Mouse (Mus musculus) layer of hippocampus, postnatal 36 days (tissue): ENCODE measurements around the gene Efna2. TPM values are rescaled to one million over a fixed set of nuclear protein-coding genes. Genes with fewer than 3 reads are reported as not detected.

Experiments
- DNase-seq, 2 experiments: peaks; one replicate each; pipeline ENCODE4 v3.0.0; 2022
- total RNA-seq, 2 experiments: library from RNA; stranded (reverse); gene quantifications; 2 replicates each; pipeline ENCODE4 v1.2.3; 2021

The Efna2 gene
- total RNA-seq, 2 experiments from 2014 or later: 9.0 to 9.6 TPM

- DNase-seq: no peak
Observed at GRCm38 (mm10) chr10:80236145-80236825, 57.0 kb downstream of the Efna2 start.

GRCm38 (mm10) chr10:80237020-80237419 is 57.7 kb downstream of the Efna2 start:
- DNase-seq: no peak

- DNase-seq: no peak
Observed at GRCm38 (mm10) chr10:80238306-80238705, 59.0 kb downstream of the Efna2 start.

Other genes with a start within 250 kb of the Efna2 start
- gene Wdr18, start 219.3 kb upstream of the Efna2 start, total RNA-seq: 10 to 100 TPM; 43.2 to 48.2 TPM
- under 1 TPM; 0.10 TPM for gene Grin3b, start 208.8 kb upstream of the Efna2 start, total RNA-seq
- gene Tmem259, start 195.2 kb upstream of the Efna2 start, total RNA-seq: 100 to 1,000 TPM; 117 to 124 TPM
- 1 to 10 TPM; 5.5 to 6.6 TPM for gene Cnn2, start 190.9 kb upstream of the Efna2 start, total RNA-seq
- gene Abca7, start 183.0 kb upstream of the Efna2 start, total RNA-seq: 10 to 100 TPM; 10.9 to 11.0 TPM
- gene Arhgap45, start 162.8 kb upstream of the Efna2 start, total RNA-seq: 1 to 10 TPM; 3.2 to 4.2 TPM
- gene Polr2e, start 139.7 kb upstream of the Efna2 start, total RNA-seq: 10 to 100 TPM; 74.8 to 86.0 TPM
- 100 to 1,000 TPM; 445 to 446 TPM for gene Gpx4, start 132.3 kb upstream of the Efna2 start, total RNA-seq
- gene Sbno2, start 73.9 kb upstream of the Efna2 start, total RNA-seq: 10 to 100 TPM; 17.2 to 20.7 TPM
- 10 to 100 TPM; 93.3 to 95.9 TPM for gene Stk11, start 63.7 kb upstream of the Efna2 start, total RNA-seq
- 100 to 1,000 TPM; 324 to 369 TPM for gene Atp5d, start 40.9 kb upstream of the Efna2 start, total RNA-seq
- gene Cbarp, start 38.6 kb upstream of the Efna2 start, total RNA-seq: 100 to 1,000 TPM; 336 to 379 TPM
- gene Midn, start 31.2 kb upstream of the Efna2 start, total RNA-seq: 10 to 100 TPM; 58.9 to 62.6 TPM
- gene Cirbp, start 13.5 kb upstream of the Efna2 start, total RNA-seq: 10 to 100 TPM; 58.5 to 63.4 TPM
- gene 1600002K03Rik, start 6.5 kb upstream of the Efna2 start, total RNA-seq: 1 to 10 TPM; 6.4 to 6.9 TPM
- gene Mum1, start 47.0 kb downstream of the Efna2 start, total RNA-seq: 10 to 100 TPM; 35.6 to 39.6 TPM
- 100 to 1,000 TPM; 199 to 204 TPM for gene Ndufs7, start 69.6 kb downstream of the Efna2 start, total RNA-seq
- gene Gamt, start 81.5 kb downstream of the Efna2 start, total RNA-seq: 10 to 100 TPM; 37.7 to 39.1 TPM
- 100 to 1,000 TPM in 1 of 2 experiments, 10 to 100 TPM in 1; 82.6 to 100 TPM for gene Dazap1, start 82.0 kb downstream of the Efna2 start, total RNA-seq
- 100 to 1,000 TPM; 755 to 823 TPM for gene Rps15, start 113.0 kb downstream of the Efna2 start, total RNA-seq
- gene Apc2, start 116.5 kb downstream of the Efna2 start, total RNA-seq: 10 to 100 TPM; 98.3 to 98.4 TPM
- gene 2310011J03Rik, start 141.1 kb downstream of the Efna2 start, total RNA-seq: 10 to 100 TPM; 22.4 to 23.0 TPM
- gene Pcsk4, start 150.0 kb downstream of the Efna2 start, total RNA-seq: 1 to 10 TPM; 2.2 to 2.6 TPM
- 10 to 100 TPM in 1 of 2 experiments, 1 to 10 TPM in 1; 8.6 to 10.3 TPM for gene Reep6, start 150.5 kb downstream of the Efna2 start, total RNA-seq
- gene Adamtsl5, start 168.9 kb downstream of the Efna2 start, total RNA-seq: 1 to 10 TPM; 4.9 to 5.2 TPM
- gene Plk5, start 177.0 kb downstream of the Efna2 start, total RNA-seq: 10 to 100 TPM; 23.2 to 23.4 TPM
- 10 to 100 TPM; 18.2 to 18.4 TPM for gene Mex3d, start 208.2 kb downstream of the Efna2 start, total RNA-seq
- 100 to 1,000 TPM; 148 to 156 TPM for gene Mbd3, start 220.1 kb downstream of the Efna2 start, total RNA-seq
- gene Uqcr11, start 227.3 kb downstream of the Efna2 start, total RNA-seq: 100 to 1,000 TPM; 443 to 467 TPM